Mouse (Mus musculus) neural tube, embryonic 13.5 days (tissue): ENCODE results near the gene Hcst. TPM values are rescaled to one million over a fixed set of nuclear protein-coding genes. Genes with fewer than 3 reads are reported as not detected.
A peak's percentile ranks its signal among the peaks of the same experiment; 100 is the strongest.

Experiments
- ATAC-seq: fragments of 200-750 bp; cut with Nextera tagmentation; 2 replicates; pipeline ENCODE4 v1.8.0; 2017; ENCODE audit warnings: low read depth, mild to moderate bottlenecking, moderate TSS enrichment, moderate library complexity
- H3K27ac ChIP-seq: fragments of 300-500 bp; sonication (generic); replicated peaks from 2 replicates; pipeline ENCODE4 v1.5.1; 2015; ENCODE audit warnings: moderate library complexity, mild to moderate bottlenecking, inconsistent platforms
- H3K27me3 ChIP-seq: fragments of 300-500 bp; sonication (generic); 2 replicates; pipeline ENCODE4 v1.6.1; 2015; ENCODE audit warnings: mild to moderate bottlenecking, inconsistent platforms
- H3K36me3 ChIP-seq: fragments of 300-500 bp; sonication (generic); 2 replicates; pipeline ENCODE4 v1.6.1; 2015; ENCODE audit warnings: mild to moderate bottlenecking, inconsistent platforms
- H3K4me1 ChIP-seq: fragments of 300-500 bp; sonication (generic); replicated peaks from 2 replicates; pipeline ENCODE4 v1.6.1; 2015; ENCODE audit warnings: inconsistent platforms
- H3K4me2 ChIP-seq: fragments of 300-500 bp; sonication (generic); 2 replicates; pipeline ENCODE4 v1.6.1; 2015; ENCODE audit warnings: inconsistent platforms, mild to moderate bottlenecking, moderate library complexity
- H3K4me3 ChIP-seq: fragments of 300-500 bp; sonication (generic); 2 replicates; pipeline ENCODE4 v1.5.1; 2015; ENCODE audit warnings: mild to moderate bottlenecking, inconsistent platforms
- H3K9ac ChIP-seq: fragments of 300-500 bp; sonication (generic); 2 replicates; pipeline ENCODE4 v1.6.1; 2015; ENCODE audit warnings: moderate library complexity, mild to moderate bottlenecking, inconsistent platforms
- H3K9me3 ChIP-seq: fragments of 300-500 bp; sonication (generic); 2 replicates; pipeline ENCODE4 v1.6.1; 2016; ENCODE audit warnings: inconsistent platforms
- WGBS: fragments of 180-500 bp; shearing (Covaris S2); methylation state at CpG from one replicate; pipeline ENCODE4 v1.1.7; 2015; 5-methylcytosine and 5-hydroxymethylcytosine counted together
- polyA plus RNA-seq: library from polyadenylated mRNA; unstranded; fragments of >200 nt; fragmentation: Nextera tagmentation; extraction: Ambion mirVana; gene quantifications from 2 replicates; pipeline ENCODE4 v1.2.1, GENCODE M21; 2015

Hcst gene
- polyA plus RNA-seq, 1 experiment from 2014 or later: 1.0 TPM

DNA sequence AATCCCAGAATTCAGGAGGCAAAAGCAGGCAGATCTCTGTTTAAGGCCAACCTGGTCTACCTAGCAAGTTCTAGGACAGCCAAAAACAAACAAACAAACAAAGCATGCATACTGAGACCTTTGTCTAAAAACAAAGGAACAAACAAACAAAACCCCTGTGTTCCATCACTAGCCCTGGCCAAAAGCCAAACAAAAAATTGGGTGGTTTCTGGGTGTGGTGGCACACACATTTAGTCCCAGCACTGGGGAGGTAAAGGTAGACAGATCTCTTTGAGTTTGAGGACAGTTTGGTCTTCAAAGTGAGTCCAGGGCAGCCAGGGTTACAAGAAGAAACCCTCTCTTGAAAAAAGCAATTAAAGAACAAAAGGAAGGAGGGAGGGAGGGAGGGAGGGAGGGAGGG, 9.7 kb upstream of the Hcst start:
- no peaks in the 10 kb centered on the region for H3K9me3 ChIP-seq
- H3K4me3 ChIP-seq: no peak overlapping the region
- ATAC-seq: no peak
- no peak overlapping the region for H3K27ac ChIP-seq
- peaks cover 19% of the 10 kb centered on the region for H3K36me3 ChIP-seq
- no peaks in the 10 kb centered on the region for H3K27me3 ChIP-seq
- no peaks in the 10 kb centered on the region for H3K4me1 ChIP-seq
- no peak overlapping the region for H3K4me2 ChIP-seq
- no peak overlapping the region for H3K9ac ChIP-seq

DNA sequence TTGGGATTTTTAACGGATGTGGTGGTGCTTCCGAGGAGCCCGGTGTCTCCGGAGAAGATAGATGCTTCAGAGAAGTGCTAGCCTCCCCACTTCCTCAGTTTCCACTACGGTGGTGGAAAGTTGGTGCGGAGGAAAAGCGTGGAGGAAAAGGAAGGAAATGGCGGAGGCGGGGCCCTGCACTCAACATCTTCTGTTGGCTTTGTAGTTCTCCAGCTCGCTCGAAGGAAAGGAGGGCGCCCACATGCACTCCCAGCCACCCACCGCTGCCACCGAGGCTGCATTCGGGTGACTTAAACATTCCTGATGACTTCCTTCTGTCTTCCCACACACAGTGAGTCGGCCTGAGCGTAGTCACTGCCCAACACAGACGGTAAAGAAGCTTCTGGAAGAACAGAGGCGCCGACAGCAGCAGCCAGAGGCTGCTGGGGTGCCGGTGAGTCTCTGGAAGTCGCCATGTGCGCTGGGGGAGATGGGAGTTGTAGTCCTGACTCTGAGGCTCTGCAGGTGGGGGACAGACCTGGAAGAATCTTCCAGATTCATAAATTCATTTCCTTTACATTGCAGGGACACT, 3.5 kb upstream of the Hcst start:
- 0 out of 2 replicates have a peak overlapping the region, but pooled peaks have one; percentile 33 for H3K27ac ChIP-seq
- peaks cover 12% of the 10 kb centered on the region; the same call in 1 of the 2 replicates for H3K27me3 ChIP-seq
- no peaks in the 10 kb centered on the region for H3K9me3 ChIP-seq
- peak overlapping the region; percentile 76 for H3K9ac ChIP-seq
- peak overlapping the region; percentile 61 for H3K4me3 ChIP-seq
- H3K4me2 ChIP-seq: peak overlapping the region; percentile 96
- WGBS: 51% methylated on average over 23 of the region's 23 CpGs
- H3K36me3 ChIP-seq: peaks cover 19% of the 10 kb centered on the region
- no peak for ATAC-seq
- H3K4me1 ChIP-seq: peaks cover 26% of the 10 kb centered on the region

GRCm38 (mm10) chr7:30422560-30422959, 2.9 kb upstream of the Hcst start:
- peak overlapping the region; percentile 96 for H3K4me2 ChIP-seq
- peaks cover 12% of the 10 kb centered on the region; the same call in 1 of the 2 replicates for H3K27me3 ChIP-seq
- H3K9ac ChIP-seq: peak overlapping the region; percentile 76
- peaks cover 26% of the 10 kb centered on the region for H3K4me1 ChIP-seq
- peak overlapping the region; percentile 61 for H3K4me3 ChIP-seq
- peak; percentile 61 for ATAC-seq
- H3K9me3 ChIP-seq: no peaks in the 10 kb centered on the region
- peak overlapping the region; percentile 46 for H3K27ac ChIP-seq
- peaks cover 19% of the 10 kb centered on the region for H3K36me3 ChIP-seq
- WGBS: 19% methylated on average over 9 of the region's 9 CpGs

GRCm38 (mm10) chr7:30421890-30422435, 2.3 kb upstream of the Hcst start:
- under 1% methylated on average over 45 of the region's 45 CpGs for WGBS
- Histone ChIP-seq H3K9me3 (no peaks in the 10 kb centered on the region), H3K27me3 (peaks cover 12% of the 10 kb centered on the region; the same call in 1 of the 2 replicates), H3K27ac (peak overlapping the region; percentile 46), H3K36me3 (peaks cover 15% of the 10 kb centered on the region), H3K4me2 (peak overlapping the region; percentile 96), H3K4me1 (peaks cover 26% of the 10 kb centered on the region), H3K4me3 (peak overlapping the region; percentile 61), H3K9ac (peak overlapping the region; percentile 76)
- ATAC-seq: peak; percentile 94

GRCm38 (mm10) chr7:30421175-30421889, 1.7 kb upstream of the Hcst start, which contains the start of gene Nfkbid:
Gene Nfkbid, plus strand, starts transcription at chr7:30421732.
- peak within 1 kb of the TSS; percentile 46 for H3K27ac ChIP-seq

GRCm38 (mm10) chr7:30420673-30421072, 1.0 kb upstream of the Hcst start:
- Histone ChIP-seq H3K27me3 (peaks cover 12% of the 10 kb centered on the region; the same call in 1 of the 2 replicates), H3K9ac (no peak overlapping the region), H3K9me3 (no peaks in the 10 kb centered on the region), H3K36me3 (peaks cover 6% of the 10 kb centered on the region), H3K4me3 (no peak overlapping the region), H3K4me2 (no peak overlapping the region), H3K27ac (no peak overlapping the region), H3K4me1 (peaks cover 26% of the 10 kb centered on the region)
- WGBS: 90% methylated on average over 3 of the region's 3 CpGs
- ATAC-seq: no peak

More at GRCm38 (mm10) chr7:30421175-30421889, 1.7 kb upstream of the Hcst start, which contains the start of gene Nfkbid:
- peak; percentile 25; the same call in 1 of the 2 replicates for ATAC-seq
- peaks cover 26% of the 10 kb centered on the region for H3K4me1 ChIP-seq
- H3K4me2 ChIP-seq: peak within 1 kb of the TSS; percentile 96
- peaks cover 11% of the 10 kb centered on the region for H3K36me3 ChIP-seq
- H3K27me3 ChIP-seq: peaks cover 12% of the 10 kb centered on the region; the same call in 1 of the 2 replicates
- peak within 1 kb of the TSS; percentile 61 for H3K4me3 ChIP-seq
- 9% methylated on average over 31 of the region's 31 CpGs for whole genome bisulfite sequencing
- H3K9ac ChIP-seq: peak within 1 kb of the TSS; percentile 76
- H3K9me3 ChIP-seq: no peaks in the 10 kb centered on the region

DNA sequence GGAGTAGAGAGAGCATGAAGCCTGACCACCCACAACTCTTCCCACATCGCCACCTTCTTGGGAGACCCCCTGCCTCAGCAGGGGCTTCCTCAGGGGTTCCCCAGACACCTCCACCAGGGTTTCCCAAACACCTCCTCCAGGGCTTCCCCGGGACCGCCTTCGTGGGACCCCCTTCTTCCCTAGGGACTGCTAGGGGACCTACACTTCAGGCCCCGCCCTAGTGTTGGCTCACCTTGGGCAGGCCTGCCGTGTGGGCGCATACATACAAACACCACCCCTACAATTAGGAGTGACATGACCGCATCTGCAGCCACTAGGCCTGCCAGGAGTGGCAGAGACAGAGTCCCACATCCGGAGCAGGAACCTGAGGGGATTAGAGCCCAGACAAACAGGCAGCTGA, 1.8 kb downstream of the Hcst start:
- Histone ChIP-seq H3K9ac (no peak overlapping the region), H3K36me3 (no peaks in the 10 kb centered on the region), H3K27me3 (peaks cover 12% of the 10 kb centered on the region; the same call in 1 of the 2 replicates), H3K4me2 (no peak overlapping the region), H3K9me3 (no peaks in the 10 kb centered on the region), H3K4me1 (peaks cover 15% of the 10 kb centered on the region), H3K27ac (no peak overlapping the region), H3K4me3 (no peak overlapping the region)
- ATAC-seq: no peak
- 80% methylated on average over 9 of the region's 9 CpGs for whole genome bisulfite sequencing

GRCm38 (mm10) chr7:30413596-30413995, 6.1 kb downstream of the Hcst start, which contains the start of gene Tyrobp:
Gene Tyrobp, plus strand, starts transcription at chr7:30413760.
- H3K4me3 ChIP-seq: no peak within 1 kb of the TSS
- no peaks in the 10 kb centered on the region for H3K27me3 ChIP-seq
- H3K27ac ChIP-seq: no peak within 1 kb of the TSS
- no peak for ATAC-seq
- H3K4me2 ChIP-seq: no peak within 1 kb of the TSS
- 72% methylated on average over 5 of the region's 5 CpGs for WGBS
- H3K9ac ChIP-seq: no peak within 1 kb of the TSS
- no peaks in the 10 kb centered on the region for H3K4me1 ChIP-seq
- H3K36me3 ChIP-seq: no peaks in the 10 kb centered on the region
- H3K9me3 ChIP-seq: no peaks in the 10 kb centered on the region

DNA sequence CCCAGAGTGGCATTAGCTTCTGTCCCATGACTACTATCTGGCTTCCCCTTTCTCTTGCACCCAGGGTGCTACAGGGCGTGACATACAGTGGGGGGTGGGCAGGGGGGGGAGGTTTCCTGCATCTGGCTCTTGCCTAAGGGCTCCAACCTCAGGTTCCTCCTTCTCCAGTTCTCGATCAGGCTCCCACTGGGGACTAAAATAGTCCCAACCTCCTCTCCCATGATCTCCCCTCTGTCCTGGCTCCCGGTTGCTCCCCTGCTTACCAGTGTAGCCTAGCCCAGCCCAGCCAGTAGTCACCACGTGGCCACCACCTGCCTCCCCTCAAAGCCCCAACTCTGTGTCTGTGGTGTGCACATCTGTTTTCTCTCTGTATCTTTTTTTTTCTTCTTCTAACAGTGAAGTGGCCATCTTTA, 6.9 kb downstream of the Hcst start:
- H3K9ac ChIP-seq: no peak overlapping the region
- no peak overlapping the region for H3K27ac ChIP-seq
- no peak overlapping the region for H3K4me2 ChIP-seq
- no peak overlapping the region for H3K4me3 ChIP-seq
- no peak for ATAC-seq
- 54% methylated on average over 4 of the region's 4 CpGs for WGBS
- no peaks in the 10 kb centered on the region for H3K4me1 ChIP-seq
- H3K27me3 ChIP-seq: 0 out of 2 replicates have a peak, but pooled peaks cover 1% of the 10 kb centered on the region
- H3K9me3 ChIP-seq: no peaks in the 10 kb centered on the region
- no peaks in the 10 kb centered on the region for H3K36me3 ChIP-seq

DNA sequence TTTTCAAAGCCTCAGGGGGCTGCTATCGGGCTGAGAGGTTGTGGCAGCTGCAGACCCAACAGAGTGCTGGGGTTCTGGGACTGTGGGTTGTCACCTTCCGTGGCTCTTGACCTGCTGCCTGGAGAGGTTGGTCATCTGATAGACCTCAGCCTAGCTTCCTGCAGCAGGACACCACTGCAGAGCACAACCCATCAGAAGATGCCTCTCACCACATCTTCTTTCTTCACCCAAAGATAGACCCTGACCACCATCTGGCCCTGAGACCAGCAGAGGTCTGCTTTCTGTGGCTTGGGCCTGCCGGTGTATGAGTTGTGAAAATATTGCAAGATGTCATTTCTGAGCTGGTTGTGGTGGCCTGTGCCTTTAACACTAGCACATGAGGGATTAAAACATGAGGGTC, 8.6 kb downstream of the Hcst start:
- Histone ChIP-seq H3K36me3 (no peaks in the 10 kb centered on the region), H3K4me1 (no peaks in the 10 kb centered on the region), H3K4me3 (no peak overlapping the region), H3K4me2 (no peak overlapping the region), H3K9ac (no peak overlapping the region), H3K27me3 (0 out of 2 replicates have a peak, but pooled peaks cover 3% of the 10 kb centered on the region), H3K9me3 (no peaks in the 10 kb centered on the region), H3K27ac (no peak overlapping the region)
- ATAC-seq: no peak
- WGBS: 75% methylated on average over 3 of the region's 3 CpGs

DNA sequence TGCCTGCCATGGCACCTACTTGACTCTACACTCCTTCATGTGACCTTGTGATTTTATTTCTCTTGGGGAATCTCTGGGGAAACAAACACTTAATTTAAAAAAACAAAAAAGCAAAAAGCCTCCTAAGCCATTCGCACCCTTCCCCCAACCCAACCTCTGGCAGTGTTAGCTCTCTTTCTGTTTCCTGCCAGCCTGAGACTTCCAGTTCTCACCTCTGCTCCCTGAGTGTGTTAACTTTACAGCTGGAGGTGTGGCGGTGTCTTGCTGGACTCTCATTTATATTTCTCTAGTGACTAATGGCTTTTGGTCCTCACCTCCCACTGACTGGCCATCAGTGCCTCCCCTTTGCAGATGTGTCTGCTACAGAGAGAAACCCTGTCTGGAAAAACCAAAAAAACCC, 9.9 kb downstream of the Hcst start:
- H3K27ac ChIP-seq: no peak overlapping the region
- H3K27me3 ChIP-seq: 0 out of 2 replicates have a peak, but pooled peaks cover 3% of the 10 kb centered on the region
- no peaks in the 10 kb centered on the region for H3K36me3 ChIP-seq
- no peak overlapping the region for H3K4me3 ChIP-seq
- no peaks in the 10 kb centered on the region for H3K9me3 ChIP-seq
- no peaks in the 10 kb centered on the region for H3K4me1 ChIP-seq
- no peak overlapping the region for H3K4me2 ChIP-seq
- ATAC-seq: no peak
- 62% methylated on average over 2 of the region's 2 CpGs for WGBS
- H3K9ac ChIP-seq: no peak overlapping the region

- Histone ChIP-seq H3K36me3 (no peaks in the 10 kb centered on the region), H3K27ac (no peak overlapping the region), H3K9me3 (no peaks in the 10 kb centered on the region), H3K27me3 (0 out of 2 replicates have a peak, but pooled peaks cover 3% of the 10 kb centered on the region), H3K4me3 (no peak overlapping the region), H3K4me1 (no peaks in the 10 kb centered on the region), H3K9ac (no peak overlapping the region), H3K4me2 (no peak overlapping the region)
- 82% methylated on average over 3 of the region's 3 CpGs for WGBS
- ATAC-seq: no peak
Measured at GRCm38 (mm10) chr7:30408639-30409038, 11.0 kb downstream of the Hcst start.
